Mouse (Mus musculus) adrenal gland, adult 8-10 months (tissue): Measurements from ENCODE around the gene Gm9913. TPM values are rescaled to one million over a fixed set of nuclear protein-coding genes. Genes with fewer than 3 reads are reported as not detected.

Source experiments
- total RNA-seq, 4 experiments: library from RNA; stranded (reverse); gene quantifications; 2 replicates each; pipeline ENCODE4 v1.2.4; 2022

Gene Gm9913
- total RNA-seq, 4 experiments from 2014 or later, result 0.11 TPM; not detected in 3

Other genes with a start within 250 kb of the Gm9913 start
- gene Fbn1, start 2.9 kb downstream of the Gm9913 start, total RNA-seq, result 10 to 100 TPM; 11.4 to 25.4 (median 14.2) TPM
- gene Cep152, start 120.0 kb downstream of the Gm9913 start, total RNA-seq, result 1 to 10 TPM; 2.2 to 6.1 (median 3.6) TPM
- 100 to 1,000 TPM; 142 to 165 (median 156) TPM for gene Eid1, start 168.0 kb downstream of the Gm9913 start, total RNA-seq
- gene Shc4, start 219.1 kb downstream of the Gm9913 start, total RNA-seq, result 1 to 10 TPM; 3.4 to 6.8 (median 4.9) TPM